Mouse (Mus musculus) urinary bladder, adult 2 months (tissue): ENCODE results near the gene Nfkbil1. TPM values are rescaled to one million over a fixed set of nuclear protein-coding genes. Genes with fewer than 3 reads are reported as not detected.

ENCODE experiments used
- DNase-seq: peaks from one replicate; pipeline ENCODE4 v3.0.0; 2022; ENCODE audit warnings: low spot score
- polyA plus RNA-seq: library from polyadenylated mRNA; depleted of rRNA; stranded (reverse); fragments of >200 nt; gene quantifications from 2 replicates; pipeline ENCODE4 v1.2.3, GENCODE M21; 2012

The Nfkbil1 gene
- polyA plus RNA-seq, 1 experiment: 14.0 TPM

- no peak for DNase-seq
Measured at GRCm38 (mm10) chr17:35202442-35202841, 33.1 kb downstream of the Nfkbil1 start.

GRCm38 (mm10) chr17:35201787-35202186 lies 33.8 kb downstream of the Nfkbil1 start, which contains the start of gene Tnf:
Gene Tnf (minus strand): TSS chr17:35202007.
- DNase-seq: no peak

GRCm38 (mm10) chr17:35201128-35201527 lies 34.5 kb downstream of the Nfkbil1 start:
- no peak for DNase-seq

DNA sequence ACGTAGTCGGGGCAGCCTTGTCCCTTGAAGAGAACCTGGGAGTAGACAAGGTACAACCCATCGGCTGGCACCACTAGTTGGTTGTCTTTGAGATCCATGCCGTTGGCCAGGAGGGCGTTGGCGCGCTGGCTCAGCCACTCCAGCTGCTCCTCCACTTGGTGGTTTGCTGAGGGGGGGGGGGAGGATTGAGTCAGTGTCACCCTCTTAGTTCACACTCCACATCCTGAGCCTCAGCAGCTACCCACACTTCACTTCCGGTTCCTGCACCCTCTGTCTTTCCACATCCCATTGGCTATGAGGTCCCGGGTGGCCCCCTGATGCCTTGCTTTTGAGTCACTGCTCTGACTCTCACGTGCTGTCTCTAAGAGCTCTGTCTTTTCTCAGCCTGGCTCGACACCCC lies 35.2 kb downstream of the Nfkbil1 start:
- DNase-seq: no peak

DNA sequence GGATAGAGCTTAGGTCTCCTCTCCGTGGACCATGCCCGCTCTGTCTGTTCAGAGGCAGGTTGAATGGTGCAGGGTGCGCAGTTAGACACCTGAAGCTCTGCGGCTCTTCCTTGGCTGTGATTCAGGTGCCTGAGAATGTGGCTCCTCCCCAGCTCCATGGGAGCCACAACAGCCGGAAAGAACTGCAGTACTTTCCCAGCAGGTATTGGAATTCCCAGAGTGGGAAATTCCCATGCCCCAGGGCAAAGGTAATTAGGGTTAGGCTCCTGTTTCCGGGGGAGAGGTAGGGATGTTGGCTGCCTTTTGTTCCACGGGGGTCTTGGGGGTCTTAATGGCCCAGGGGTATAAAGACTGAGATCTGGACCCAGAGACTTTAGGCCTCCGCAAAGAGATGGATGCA lies 36.6 kb downstream of the Nfkbil1 start:
- DNase-seq: no peak

- DNase-seq: no peak
Measured at GRCm38 (mm10) chr17:35198029-35198428, 37.6 kb downstream of the Nfkbil1 start.

DNA sequence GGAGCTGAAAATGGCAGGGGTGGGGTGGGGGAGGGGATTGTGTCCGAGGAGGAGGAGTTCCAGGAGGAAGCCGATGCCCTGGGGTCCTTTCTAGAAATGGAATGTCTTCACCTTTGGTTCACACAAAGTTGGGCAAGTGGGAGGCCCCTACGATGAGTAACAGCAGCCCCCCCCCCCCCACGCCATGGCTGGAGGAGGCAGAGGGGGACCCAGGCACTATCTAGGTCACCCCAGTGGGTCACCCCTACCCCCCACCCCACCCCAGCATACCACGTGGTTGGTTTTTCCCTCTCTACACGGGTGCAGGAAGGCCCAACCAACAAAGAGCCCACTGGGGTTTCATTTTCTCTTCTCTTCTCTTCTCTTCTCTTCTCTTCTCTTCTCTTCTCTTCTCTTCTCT lies 38.5 kb downstream of the Nfkbil1 start:
- no peak for DNase-seq

GRCm38 (mm10) chr17:35196321-35196641 lies 39.3 kb downstream of the Nfkbil1 start:
- DNase-seq: no peak

- peak; percentile 72 for DNase-seq
Measured at GRCm38 (mm10) chr17:35195631-35196320, 39.8 kb downstream of the Nfkbil1 start.

DNA sequence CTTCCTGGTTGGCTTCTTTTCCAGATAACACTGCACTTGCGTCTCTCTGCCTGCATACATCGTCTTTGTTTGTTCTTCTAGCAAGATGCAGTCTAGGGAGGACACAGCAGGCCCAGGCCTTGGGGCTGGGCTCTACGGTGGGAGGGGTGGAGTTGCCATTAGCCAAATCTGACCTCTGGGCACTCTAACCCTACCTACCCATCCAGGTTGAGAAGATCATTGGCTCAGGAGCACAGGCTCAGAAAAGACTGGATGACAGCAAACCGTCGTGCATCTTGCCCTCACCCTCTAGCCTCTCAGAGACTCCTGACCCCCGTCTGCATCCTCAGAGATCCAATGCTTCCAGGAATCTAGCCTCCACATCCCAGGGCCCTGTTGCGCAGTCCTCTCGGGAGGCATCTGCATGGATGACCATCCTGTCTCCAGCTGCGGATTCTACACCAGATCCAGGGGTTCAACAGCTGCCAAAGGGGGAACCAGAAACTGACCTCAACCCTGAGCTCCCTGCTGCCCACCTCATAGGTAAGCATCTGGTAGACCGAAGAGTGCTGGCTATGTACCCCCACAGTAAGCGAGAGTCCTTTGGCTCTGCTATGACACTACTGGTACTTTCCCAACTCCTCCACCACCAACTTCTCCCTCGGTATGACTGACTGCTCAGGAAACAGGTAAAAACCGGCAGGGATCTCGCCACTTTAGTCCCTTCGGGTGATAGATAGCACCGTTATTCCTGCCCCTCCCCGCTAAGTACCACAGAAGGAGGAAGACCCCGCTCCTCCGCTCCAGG lies 40.6 kb downstream of the Nfkbil1 start:
- no peak for DNase-seq

DNA sequence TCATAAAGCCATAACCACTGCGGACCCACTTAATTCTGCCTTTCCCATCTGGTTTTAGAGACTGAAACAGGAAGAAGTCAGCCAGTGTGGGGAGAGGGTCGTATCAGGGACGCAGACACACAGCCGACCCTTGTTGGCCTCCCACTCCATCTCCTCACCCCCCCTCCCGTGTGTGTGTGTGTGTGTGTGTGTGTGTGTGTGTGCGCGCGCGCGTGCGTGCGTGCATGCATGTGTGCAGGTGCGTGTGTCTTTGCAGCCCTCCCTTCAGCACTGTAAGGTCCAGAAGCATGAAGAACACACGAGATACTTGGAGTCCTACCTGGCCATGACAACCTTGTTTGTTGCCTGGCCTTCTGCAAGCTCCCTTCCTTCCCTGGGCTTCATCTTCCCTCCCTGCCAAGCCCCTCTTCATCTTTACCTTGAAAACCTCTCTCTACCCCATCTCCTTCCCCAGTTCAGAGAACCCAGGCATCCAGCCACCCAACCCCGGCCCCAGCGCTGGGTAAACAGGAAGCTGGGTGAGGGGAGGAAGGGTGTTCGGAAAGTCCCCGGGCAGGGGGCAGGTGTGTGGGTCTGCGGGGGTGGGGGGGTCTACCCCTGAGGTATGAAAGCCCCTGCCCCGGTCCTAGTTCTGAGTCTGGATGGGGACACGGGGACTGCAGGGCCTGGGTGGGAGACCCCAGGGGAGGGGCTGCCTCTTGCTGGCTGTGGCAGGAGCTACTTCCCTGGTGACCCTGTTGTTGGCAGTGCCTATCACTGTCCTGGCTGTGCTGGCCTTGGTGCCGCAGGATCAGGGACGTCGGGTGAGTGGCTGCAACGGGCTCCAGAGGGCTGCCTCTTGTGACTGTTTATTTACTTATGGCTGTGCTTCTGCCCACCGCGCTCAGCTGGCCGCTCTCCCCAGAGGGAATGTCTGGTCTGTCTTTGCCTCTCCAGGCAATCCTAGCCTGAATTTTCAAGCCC lies 41.4 kb downstream of the Nfkbil1 start, which contains the start of gene Ltb:
Ltb (plus strand) TSS at position 559 of the 963 bp plus-strand sequence.
- DNase-seq: no peak

DNA sequence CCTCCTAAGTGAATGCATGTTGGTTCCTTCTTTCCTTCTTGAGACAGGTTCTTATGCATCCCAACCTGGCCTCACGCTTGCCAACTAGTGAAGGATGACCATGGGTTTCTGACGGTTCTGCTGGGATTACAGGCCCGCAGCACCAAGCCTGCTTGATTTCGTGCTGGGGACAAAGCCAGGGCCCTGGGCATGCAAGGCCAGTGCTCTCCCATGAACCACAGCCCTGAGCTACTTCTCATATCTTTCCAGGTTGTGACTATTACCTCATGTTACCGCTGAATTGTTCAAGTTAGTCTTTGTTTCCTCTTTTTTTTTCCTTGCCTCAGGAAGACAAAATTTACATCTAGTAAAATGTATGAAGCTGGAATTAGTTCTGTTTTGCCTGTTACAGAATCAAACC lies 42.7 kb downstream of the Nfkbil1 start:
- DNase-seq: no peak

- no peak for DNase-seq
Measured at GRCm38 (mm10) chr17:35191723-35192122, 43.9 kb downstream of the Nfkbil1 start.

- DNase-seq: no peak
Measured at GRCm38 (mm10) chr17:35190096-35190495, 45.5 kb downstream of the Nfkbil1 start.

- DNase-seq: no peak
Measured at GRCm38 (mm10) chr17:35189186-35189585, 46.4 kb downstream of the Nfkbil1 start.

DNA sequence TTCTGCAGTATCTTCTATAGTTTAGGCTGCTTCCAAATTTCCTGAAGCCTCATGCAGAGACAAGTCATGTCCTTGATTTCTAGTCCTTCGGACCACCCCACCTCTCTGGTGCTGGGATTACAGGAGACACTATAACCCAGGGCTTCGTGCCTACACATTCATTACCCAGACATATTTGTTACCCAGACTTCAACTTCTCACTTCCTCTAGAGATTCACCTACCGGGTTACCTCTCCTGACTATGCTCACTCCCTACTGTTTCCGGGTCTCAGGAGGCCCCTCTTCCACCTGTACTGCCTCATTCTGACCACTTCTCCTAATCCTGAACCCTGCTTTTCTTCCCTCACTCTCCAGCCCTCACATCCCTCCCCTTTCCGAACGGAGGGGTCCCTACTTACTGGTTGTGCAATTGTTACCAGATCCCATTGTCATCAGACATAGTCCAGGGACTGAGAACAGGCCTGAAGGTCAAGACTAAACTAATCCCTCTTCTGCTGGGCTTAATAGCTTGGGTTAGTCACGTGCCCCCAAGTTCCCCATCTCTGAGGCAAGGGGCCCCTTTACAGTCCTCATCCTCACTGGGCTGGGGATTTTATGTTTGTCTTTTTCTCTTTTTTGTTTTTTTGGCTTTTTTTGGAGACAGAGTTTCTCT lies 47.5 kb downstream of the Nfkbil1 start, which contains the start of gene Lst1:
Lst1 (minus strand) TSS at position 481 of the 652 bp plus-strand sequence.
- no peak for DNase-seq

- no peak for DNase-seq
Measured at GRCm38 (mm10) chr17:35187345-35187744, 48.2 kb downstream of the Nfkbil1 start.

- DNase-seq: no peak
Measured at GRCm38 (mm10) chr17:35186681-35187080, 48.9 kb downstream of the Nfkbil1 start.

GRCm38 (mm10) chr17:35185639-35186611 lies 49.7 kb downstream of the Nfkbil1 start:
- no peak for DNase-seq

DNA sequence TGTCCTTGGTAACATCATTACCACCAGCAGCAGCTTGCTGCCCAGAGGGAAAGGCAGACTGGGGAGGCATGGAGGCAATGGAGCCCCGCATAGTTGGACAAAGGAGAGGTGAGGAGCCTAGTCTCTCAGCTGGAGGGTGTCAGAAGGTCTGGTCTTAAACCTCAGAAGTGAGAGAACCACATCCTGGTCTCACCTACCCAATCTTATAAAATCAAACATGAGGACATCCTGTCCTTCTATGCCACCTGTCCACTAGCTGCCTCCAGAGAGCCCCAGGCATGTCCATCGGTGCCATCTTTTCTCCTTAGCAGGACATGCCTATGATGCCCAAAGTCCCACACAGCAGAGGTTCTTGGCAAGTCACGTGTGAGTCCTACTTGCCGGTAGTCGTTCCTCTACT lies 55.5 kb downstream of the Nfkbil1 start:
- no peak for DNase-seq
